Mouse (Mus musculus): Measurements from ENCODE around the gene AL731706.1. TPM values are rescaled to one million over a fixed set of nuclear protein-coding genes. Genes with fewer than 3 reads are reported as not detected.
A peak's percentile ranks its signal among the peaks of the same experiment; 100 is the strongest.
"Not testable (repeated sequence)": the region's sequence is repeated elsewhere in the genome, so short reads cannot be mapped to it uniquely, and the experiment has no call there.

Gene AL731706.1
- polyA plus RNA-seq, 1 experiment from 2014 or later: 32.6 TPM

GRCm38 (mm10) chr2:136911958-136912411, 20.8 kb upstream of the AL731706.1 start:
- Histone ChIP-seq H3K27ac (ENCODE audit: low read length) (peak overlapping the region; percentile 66; the same call in 1 of the 2 replicates), H3K9me3 (replicated peaks; ENCODE audit: control insufficient read depth, low read length) (no peaks in the 10 kb centered on the region), H3K4me3 (replicated peaks; ENCODE audit: low read length) (no peak overlapping the region), H3K9ac (ENCODE audit: low read length) (no peak overlapping the region), H3K27me3 (ENCODE audit: control insufficient read depth, insufficient read depth, low read length) (no peaks in the 10 kb centered on the region), H3K36me3 (ENCODE audit: control insufficient read depth, insufficient read depth, low read length) (no peaks in the 10 kb centered on the region), H3K4me1 (ENCODE audit: control insufficient read depth, insufficient read depth, low read length) (peaks cover 14% of the 10 kb centered on the region; the same call in 1 of the 2 replicates), H3K4me2 (ENCODE audit: low read depth, low read length) (no peak overlapping the region)
- ATAC-seq (ENCODE audit: insufficient read depth, low FRiP score): peak; percentile 58; the same call in 1 of the 2 replicates
- 16% methylated on average over 4 of the region's 4 CpGs for WGBS

GRCm38 (mm10) chr2:136909298-136909697, 18.1 kb upstream of the AL731706.1 start:
- no peak for ATAC-seq (ENCODE audit: insufficient read depth, low FRiP score)

GRCm38 (mm10) chr2:136908596-136908995, 17.4 kb upstream of the AL731706.1 start:
- H3K27me3 ChIP-seq (ENCODE audit: control insufficient read depth, insufficient read depth, low read length): no peaks in the 10 kb centered on the region
- no peak overlapping the region for H3K4me2 ChIP-seq (ENCODE audit: low read depth, low read length)
- H3K4me3 ChIP-seq (replicated peaks; ENCODE audit: low read length): no peak overlapping the region
- peaks cover 14% of the 10 kb centered on the region; the same call in 1 of the 2 replicates for H3K4me1 ChIP-seq (ENCODE audit: control insufficient read depth, insufficient read depth, low read length)
- no peak overlapping the region for H3K27ac ChIP-seq (ENCODE audit: low read length)
- no peak overlapping the region for H3K9ac ChIP-seq (ENCODE audit: low read length)
- WGBS: 76% methylated on average over 3 of the region's 3 CpGs
- H3K36me3 ChIP-seq (ENCODE audit: control insufficient read depth, insufficient read depth, low read length): no peaks in the 10 kb centered on the region
- H3K9me3 ChIP-seq (replicated peaks; ENCODE audit: control insufficient read depth, low read length): no peaks in the 10 kb centered on the region
- ATAC-seq (ENCODE audit: insufficient read depth, low FRiP score): no peak

More at GRCm38 (mm10) chr2:136909298-136909697, 18.1 kb upstream of the AL731706.1 start:
- no peaks in the 10 kb centered on the region for H3K9me3 ChIP-seq (replicated peaks; ENCODE audit: control insufficient read depth, low read length)
- H3K9ac ChIP-seq (ENCODE audit: low read length): no peak overlapping the region
- H3K4me2 ChIP-seq (ENCODE audit: low read depth, low read length): no peak overlapping the region
- H3K36me3 ChIP-seq (ENCODE audit: control insufficient read depth, insufficient read depth, low read length): no peaks in the 10 kb centered on the region
- H3K27ac ChIP-seq (ENCODE audit: low read length): no peak overlapping the region
- no peak overlapping the region for H3K4me3 ChIP-seq (replicated peaks; ENCODE audit: low read length)
- H3K27me3 ChIP-seq (ENCODE audit: control insufficient read depth, insufficient read depth, low read length): no peaks in the 10 kb centered on the region
- H3K4me1 ChIP-seq (ENCODE audit: control insufficient read depth, insufficient read depth, low read length): peaks cover 14% of the 10 kb centered on the region; the same call in 1 of the 2 replicates
- 82% methylated on average over 2 of the region's 2 CpGs for WGBS

GRCm38 (mm10) chr2:136896131-136896530, 4.9 kb upstream of the AL731706.1 start:
- Histone ChIP-seq H3K27me3 (ENCODE audit: control insufficient read depth, insufficient read depth, low read length) (no peaks in the 10 kb centered on the region), H3K36me3 (ENCODE audit: control insufficient read depth, insufficient read depth, low read length) (no peaks in the 10 kb centered on the region), H3K4me2 (ENCODE audit: low read depth, low read length) (no peak overlapping the region), H3K4me3 (replicated peaks; ENCODE audit: low read length) (no peak overlapping the region), H3K9ac (ENCODE audit: low read length) (no peak overlapping the region), H3K4me1 (ENCODE audit: control insufficient read depth, insufficient read depth, low read length) (peaks cover 4% of the 10 kb centered on the region; the same call in 1 of the 2 replicates), H3K9me3 (replicated peaks; ENCODE audit: control insufficient read depth, low read length) (no peaks in the 10 kb centered on the region), H3K27ac (ENCODE audit: low read length) (no peak overlapping the region)
- ATAC-seq (ENCODE audit: insufficient read depth, low FRiP score): no peak
- WGBS: 58% methylated on average over 2 of the region's 2 CpGs

GRCm38 (mm10) chr2:136894494-136894893, 3.3 kb upstream of the AL731706.1 start:
- Histone ChIP-seq H3K9ac (ENCODE audit: low read length) (no peak overlapping the region), H3K9me3 (replicated peaks; ENCODE audit: control insufficient read depth, low read length) (no peaks in the 10 kb centered on the region), H3K27ac (ENCODE audit: low read length) (no peak overlapping the region), H3K4me2 (ENCODE audit: low read depth, low read length) (no peak overlapping the region), H3K4me1 (ENCODE audit: control insufficient read depth, insufficient read depth, low read length) (peaks cover 4% of the 10 kb centered on the region; the same call in 1 of the 2 replicates), H3K27me3 (ENCODE audit: control insufficient read depth, insufficient read depth, low read length) (no peaks in the 10 kb centered on the region), H3K4me3 (replicated peaks; ENCODE audit: low read length) (no peak overlapping the region), H3K36me3 (ENCODE audit: control insufficient read depth, insufficient read depth, low read length) (no peaks in the 10 kb centered on the region)
- 86% methylated on average over 2 of the region's 2 CpGs for WGBS
- ATAC-seq (ENCODE audit: insufficient read depth, low FRiP score): no peak

GRCm38 (mm10) chr2:136891951-136892371, 772 bp upstream of the AL731706.1 start:
- no peaks in the 10 kb centered on the region for H3K36me3 ChIP-seq (ENCODE audit: control insufficient read depth, insufficient read depth, low read length)
- H3K27ac ChIP-seq (ENCODE audit: low read length): peak overlapping the region; percentile 75
- H3K4me3 ChIP-seq (replicated peaks; ENCODE audit: low read length): peak overlapping the region; percentile 87
- ATAC-seq (ENCODE audit: insufficient read depth, low FRiP score): peak; percentile 86
- peak overlapping the region; percentile 75 for H3K9ac ChIP-seq (ENCODE audit: low read length)
- no peaks in the 10 kb centered on the region for H3K27me3 ChIP-seq (ENCODE audit: control insufficient read depth, insufficient read depth, low read length)
- peak overlapping the region; percentile 55 for H3K4me2 ChIP-seq (ENCODE audit: low read depth, low read length)
- no peaks in the 10 kb centered on the region for H3K9me3 ChIP-seq (replicated peaks; ENCODE audit: control insufficient read depth, low read length)
- WGBS: under 1% methylated on average over 23 of the region's 23 CpGs
- H3K4me1 ChIP-seq (ENCODE audit: control insufficient read depth, insufficient read depth, low read length): peaks cover 4% of the 10 kb centered on the region; the same call in 1 of the 2 replicates

- H3K9ac ChIP-seq (ENCODE audit: low read length): peak overlapping the region; percentile 89
- ATAC-seq (ENCODE audit: insufficient read depth, low FRiP score): peak; percentile 50
- not testable (repeated sequence) for H3K9me3 ChIP-seq (replicated peaks; ENCODE audit: control insufficient read depth, low read length); H3K4me1 ChIP-seq (ENCODE audit: control insufficient read depth, insufficient read depth, low read length); H3K36me3 ChIP-seq (ENCODE audit: control insufficient read depth, insufficient read depth, low read length); H3K27me3 ChIP-seq (ENCODE audit: control insufficient read depth, insufficient read depth, low read length)
- H3K4me2 ChIP-seq (ENCODE audit: low read depth, low read length): peak overlapping the region; percentile 52
- H3K27ac ChIP-seq (ENCODE audit: low read length): peak overlapping the region; percentile 95
- 6% methylated on average over 15 of the region's 15 CpGs for WGBS
- peak overlapping the region; percentile 87 for H3K4me3 ChIP-seq (replicated peaks; ENCODE audit: low read length)
These were observed 497 bp downstream of the AL731706.1 start for GRCm38 (mm10) chr2:136890716-136891067.

- Histone ChIP-seq H3K27me3 (ENCODE audit: control insufficient read depth, insufficient read depth, low read length) (no peaks in the 10 kb centered on the region), H3K4me1 (ENCODE audit: control insufficient read depth, insufficient read depth, low read length) (no peaks in the 10 kb centered on the region)
- 50% methylated on average over 4 of the region's 4 CpGs for WGBS
These were observed 4.3 kb downstream of the AL731706.1 start for GRCm38 (mm10) chr2:136886846-136887245.

GRCm38 (mm10) chr2:136885579-136885978, 5.6 kb downstream of the AL731706.1 start, which contains the start of gene AL731706.2:
Gene AL731706.2 (minus strand): TSS chr2:136885679.
- Histone ChIP-seq H3K27ac (ENCODE audit: low read length) (no peak within 1 kb of the TSS), H3K36me3 (ENCODE audit: control insufficient read depth, insufficient read depth, low read length) (peaks cover 11% of the 10 kb centered on the region; the same call in 1 of the 2 replicates), H3K27me3 (ENCODE audit: control insufficient read depth, insufficient read depth, low read length) (no peaks in the 10 kb centered on the region), H3K9ac (ENCODE audit: low read length) (no peak within 1 kb of the TSS), H3K4me3 (replicated peaks; ENCODE audit: low read length) (no peak within 1 kb of the TSS), H3K4me1 (ENCODE audit: control insufficient read depth, insufficient read depth, low read length) (no peaks in the 10 kb centered on the region), H3K9me3 (replicated peaks; ENCODE audit: control insufficient read depth, low read length) (no peaks in the 10 kb centered on the region), H3K4me2 (ENCODE audit: low read depth, low read length) (no peak within 1 kb of the TSS)
- WGBS: 92% methylated on average over 2 of the region's 2 CpGs
- no peak for ATAC-seq (ENCODE audit: insufficient read depth, low FRiP score)

More at GRCm38 (mm10) chr2:136886846-136887245, 4.3 kb downstream of the AL731706.1 start:
- Histone ChIP-seq H3K36me3 (ENCODE audit: control insufficient read depth, insufficient read depth, low read length) (peaks cover 4% of the 10 kb centered on the region; the same call in 1 of the 2 replicates), H3K9me3 (replicated peaks; ENCODE audit: control insufficient read depth, low read length) (no peaks in the 10 kb centered on the region), H3K9ac (ENCODE audit: low read length) (no peak overlapping the region), H3K4me3 (replicated peaks; ENCODE audit: low read length) (no peak overlapping the region), H3K27ac (ENCODE audit: low read length) (no peak overlapping the region), H3K4me2 (ENCODE audit: low read depth, low read length) (no peak overlapping the region)
- ATAC-seq (ENCODE audit: insufficient read depth, low FRiP score): no peak
